Comparison of ENCODE assay signal across 8 mouse cellular contexts in the genomic region with DNA sequence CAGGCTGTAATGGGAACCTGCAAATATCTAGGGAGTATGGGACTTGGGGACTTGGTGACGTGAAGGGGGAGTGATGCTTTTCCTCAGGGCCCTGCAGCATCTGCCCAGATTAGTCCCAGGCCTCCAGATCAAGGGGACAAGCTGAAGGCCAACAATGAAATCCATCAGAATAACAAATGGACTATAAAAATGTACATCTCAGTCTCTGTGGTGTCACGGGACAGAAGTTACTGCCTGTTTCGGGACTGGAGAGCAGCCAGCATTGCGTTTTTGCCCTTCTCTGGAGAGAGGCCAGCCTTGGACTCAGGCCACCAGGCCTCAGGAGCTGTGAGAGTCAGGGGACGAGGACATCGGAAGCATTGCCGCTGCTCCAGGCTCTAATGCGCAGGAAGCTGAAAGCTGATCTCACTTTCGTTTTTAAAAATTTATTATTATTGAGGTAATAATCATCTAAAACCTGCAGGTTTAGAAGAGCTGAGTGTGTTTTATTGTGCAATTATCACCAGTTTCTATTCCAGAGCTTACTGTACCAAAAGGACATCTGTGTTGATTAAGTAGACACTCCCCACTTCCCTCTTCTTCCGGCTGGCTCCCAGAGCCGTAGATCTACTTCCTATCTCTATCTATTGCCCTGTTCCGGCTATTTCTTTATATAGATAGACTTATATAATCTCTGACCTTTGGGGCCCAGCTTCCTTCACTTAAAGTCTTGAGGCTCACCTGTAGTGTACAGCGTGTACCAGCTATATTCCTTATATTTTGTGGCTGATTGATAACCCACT.
A peak's percentile ranks its signal among the peaks of the same experiment; 100 is the strongest.
DNase-seq lines count a peak whose midpoint lies in the region; ATAC-seq lines count a peak whose summit lies in the region.

No protein-coding gene starts in this region.

- 76% methylated on average over 13 of the region's 13 CpGs for WGBS in midbrain, embryonic 14.5 days
- WGBS in midbrain, embryonic 16.5 days = 71% methylated on average over 13 of the region's 13 CpGs
- WGBS in lung, embryonic 16.5 days = 51% methylated on average over 13 of the region's 13 CpGs
- WGBS in forebrain, embryonic 16.5 days = 58% methylated on average over 13 of the region's 13 CpGs

- H3K4me3 ChIP-seq in midbrain, embryonic 14.5 days (replicated peaks; ENCODE audit: low read depth, low read length) = no peak overlapping the region
- no peak overlapping the region for H3K4me3 ChIP-seq in midbrain, embryonic 16.5 days (ENCODE audit: low read depth, low read length)
- H3K4me3 ChIP-seq in lung, embryonic 16.5 days (ENCODE audit: low read length) = 0 out of 2 replicates have a peak overlapping the region, but pooled peaks have one; percentile 3
- no peak overlapping the region for H3K4me3 ChIP-seq in forebrain, embryonic 16.5 days (replicated peaks; ENCODE audit: low read length)

- no peaks in the 10 kb centered on the region for H3K9me3 ChIP-seq in midbrain, embryonic 14.5 days (ENCODE audit: control insufficient read depth, low read length)
- no peaks in the 10 kb centered on the region for H3K9me3 ChIP-seq in midbrain, embryonic 16.5 days (replicated peaks; ENCODE audit: control insufficient read depth, low read length, poor library complexity, severe bottlenecking)
- no peaks in the 10 kb centered on the region for H3K9me3 ChIP-seq in lung, embryonic 16.5 days (ENCODE audit: control insufficient read depth, low read length)
- no peaks in the 10 kb centered on the region for H3K9me3 ChIP-seq in forebrain, embryonic 16.5 days (ENCODE audit: control insufficient read depth, low read length)

- H3K27me3 ChIP-seq in midbrain, embryonic 14.5 days (ENCODE audit: control insufficient read depth, insufficient read depth, low read length) = no peaks in the 10 kb centered on the region
- no peaks in the 10 kb centered on the region for H3K27me3 ChIP-seq in midbrain, embryonic 16.5 days (ENCODE audit: control insufficient read depth, insufficient read depth, low read depth, low read length)
- no peaks in the 10 kb centered on the region for H3K27me3 ChIP-seq in lung, embryonic 16.5 days (ENCODE audit: control insufficient read depth, insufficient read depth, low read depth, low read length)
- no peaks in the 10 kb centered on the region for H3K27me3 ChIP-seq in forebrain, embryonic 16.5 days (replicated peaks; ENCODE audit: control insufficient read depth, insufficient read depth, low read length)

- no peaks in the 10 kb centered on the region for H3K36me3 ChIP-seq in midbrain, embryonic 14.5 days (ENCODE audit: control insufficient read depth, insufficient read depth, low read length)
- no peaks in the 10 kb centered on the region for H3K36me3 ChIP-seq in midbrain, embryonic 16.5 days (ENCODE audit: control insufficient read depth, insufficient read depth, low read length)
- H3K36me3 ChIP-seq in lung, embryonic 16.5 days (ENCODE audit: control insufficient read depth, insufficient read depth, low read length) = no peaks in the 10 kb centered on the region
- H3K36me3 ChIP-seq in forebrain, embryonic 16.5 days (ENCODE audit: control insufficient read depth, insufficient read depth) = no peaks in the 10 kb centered on the region

- no peak overlapping the region for H3K9ac ChIP-seq in midbrain, embryonic 14.5 days (replicated peaks; ENCODE audit: low read length)
- no peak overlapping the region for H3K9ac ChIP-seq in midbrain, embryonic 16.5 days (ENCODE audit: low read depth, low read length)
- no peak overlapping the region for H3K9ac ChIP-seq in lung, embryonic 16.5 days (ENCODE audit: low read length)
- no peak overlapping the region for H3K9ac ChIP-seq in forebrain, embryonic 16.5 days (replicated peaks; ENCODE audit: low read depth, low read length)

- H3K4me2 ChIP-seq in midbrain, embryonic 14.5 days (ENCODE audit: low read length) = no peak overlapping the region
- H3K4me2 ChIP-seq in midbrain, embryonic 16.5 days (ENCODE audit: low read length) = no peak overlapping the region
- H3K4me2 ChIP-seq in lung, embryonic 16.5 days (ENCODE audit: low read depth, low read length) = peak overlapping the region; percentile 33
- no peak overlapping the region for H3K4me2 ChIP-seq in forebrain, embryonic 16.5 days (ENCODE audit: low read length)

- ATAC-seq in midbrain, embryonic 14.5 days (ENCODE audit: low FRiP score, low TSS enrichment) = no peak
- ATAC-seq in midbrain, embryonic 16.5 days = no peak
- peak; percentile 82 for ATAC-seq in lung, embryonic 16.5 days (ENCODE audit: low read depth)
- no peak for ATAC-seq in forebrain, embryonic 16.5 days

- no peak overlapping the region for H3K27ac ChIP-seq in midbrain, embryonic 14.5 days (replicated peaks; ENCODE audit: low read depth, low read length)
- H3K27ac ChIP-seq in midbrain, embryonic 16.5 days (ENCODE audit: low read length) = no peak overlapping the region
- no peak overlapping the region for H3K27ac ChIP-seq in lung, embryonic 16.5 days (ENCODE audit: low read length)
- no peak overlapping the region for H3K27ac ChIP-seq in forebrain, embryonic 16.5 days (ENCODE audit: low read length)

- intact Hi-C loops in heart, postnatal 10 days (cut with DNase I) = no loop called here
- intact Hi-C loops in left cerebral cortex, postnatal 14 days (cut with DNase I) = no loop called here
- intact Hi-C loops in left cerebral cortex, postnatal 25 days (cut with DNase I) = no loop called here

- peak; percentile 54 for DNase-seq in midbrain, embryonic 14.5 days
- DNase-seq in brain, adult 2 months (ENCODE audit: low read depth, low spot score) = peak; percentile 47
- DNase-seq in heart, postnatal 10 days = peak; percentile 81 to 82
- no peak for DNase-seq in left cerebral cortex, postnatal 14 days (ENCODE audit: low spot score in 2 of 2)
- DNase-seq in left cerebral cortex, postnatal 25 days (ENCODE audit: low spot score in 2 of 2) = no peak

- H3K4me1 ChIP-seq in midbrain, embryonic 14.5 days (ENCODE audit: control insufficient read depth, insufficient read depth, low read length) = peaks cover 16% of the 10 kb centered on the region
- H3K4me1 ChIP-seq in midbrain, embryonic 16.5 days (ENCODE audit: control insufficient read depth, insufficient read depth, low read length) = peaks cover 9% of the 10 kb centered on the region
- H3K4me1 ChIP-seq in lung, embryonic 16.5 days (replicated peaks; ENCODE audit: control insufficient read depth, insufficient read depth, low read length) = peaks cover 5% of the 10 kb centered on the region; the same call in 1 of the 2 replicates
- H3K4me1 ChIP-seq in forebrain, embryonic 16.5 days (replicated peaks; ENCODE audit: control insufficient read depth, insufficient read depth, low read length) = peaks cover 11% of the 10 kb centered on the region

Comparison
In these comparisons a context has a peak if more than half of its experiments do, and no peak if none do; other contexts are left out.
1. DNase-seq: peak in midbrain, embryonic 14.5 days (single experiment), brain, adult 2 months (single experiment) and heart, postnatal 10 days (2 of 2); none in left cerebral cortex, postnatal 14 days (0 of 2) and left cerebral cortex, postnatal 25 days (0 of 2).